Mouse (Mus musculus) Patski (cell line): ENCODE results near the gene Mtor. TPM values are rescaled to one million over a fixed set of nuclear protein-coding genes. Genes with fewer than 3 reads are reported as not detected.

Experiments
- ATAC-seq: fragments of 100-300 bp; one replicate; pipeline ENCODE4 v1.8.0; 2021
- CTCF ChIA-PET: fragments of 350-600 bp; sonication (Branson Sonifier 250); formaldehyde crosslinking; loops from one replicate; lab custom pipeline; 2022; ENCODE audit warnings: inconsistent platforms; lab: Charles Lee
- POLR2A ChIA-PET: fragments of 350-600 bp; sonication (Branson Sonifier 250); formaldehyde crosslinking; loops from one replicate; lab custom pipeline; 2022; ENCODE audit warnings: antibody characterized with exemption, inconsistent platforms; lab: Charles Lee
- DNase-seq: peaks from one replicate; pipeline ENCODE4 v3.0.0-alpha.2; 2011; ENCODE audit warnings: low read depth, low spot score
- H3K27me3 ChIP-seq: fragments of 371-371 bp; one replicate; pipeline ENCODE4 v1.5.1; 2021
- CTCF ChIP-seq: fragments of 100-300 bp; IDR thresholded peaks from one replicate; pipeline ENCODE4 v1.5.1; 2021
- in situ Hi-C: fragments of 300-500 bp; cut with MboI; formaldehyde crosslinking; loops from 3 replicates; pipeline ENCODE4 v1.11.1; 2018; ENCODE audit warnings: low pct_unique_long_range_greater_than_20kb, mixed read lengths
- polyA plus RNA-seq: library from polyadenylated mRNA; unstranded; gene quantifications from one replicate; pipeline ENCODE4 v1.2.3, GENCODE M21; 2021

Gene Mtor
- polyA plus RNA-seq, 1 experiment from 2014 or later = 33.7 TPM

GRCm38 (mm10) chr4:148484511-148484910 lies 36.1 kb downstream of the Mtor start:
- ChIA-PET POLR2A (no interaction called here), CTCF (no interaction called here)
- TF ChIP-seq CTCF = no peak
- in situ Hi-C loops = no loop called here
- H3K27me3 ChIP-seq = no peaks in the 10 kb centered on the region
- DNase-seq (no peak), ATAC-seq (no peak)

GRCm38 (mm10) chr4:148487841-148488240 lies 39.4 kb downstream of the Mtor start:
- H3K27me3 ChIP-seq = no peaks in the 10 kb centered on the region
- POLR2A ChIA-PET = interaction anchor here (1.6 kb wide), 1 partner anchor 22 kb away, joined by 4 read pairs; no protein-coding TSS in a partner anchor
- DNase-seq = no peak
- no peak for TF ChIP-seq CTCF
- in situ Hi-C loops = no loop called here
- CTCF ChIA-PET = interaction anchor here (0.7 to 2.3 kb wide), 5 partner anchors 9 to 22 kb away, joined by 3 to 6 read pairs (median 4); no protein-coding TSS in a partner anchor
- ATAC-seq = no peak

GRCm38 (mm10) chr4:148490502-148490901 lies 42.1 kb downstream of the Mtor start:
- no peak for TF ChIP-seq CTCF
- ChIA-PET CTCF (interaction anchor here (2.3 kb wide), 1 partner anchor 11 kb away, joined by 6 read pairs; no protein-coding TSS in a partner anchor), POLR2A (interaction anchor here (1.4 kb wide), 1 partner anchor 19 kb away, joined by 4 read pairs; no protein-coding TSS in a partner anchor)
- no peaks in the 10 kb centered on the region for H3K27me3 ChIP-seq
- in situ Hi-C loops = no loop called here
- ATAC-seq (no peak), DNase-seq (no peak)

GRCm38 (mm10) chr4:148491448-148491847 lies 43.0 kb downstream of the Mtor start:
- TF ChIP-seq CTCF = no peak

GRCm38 (mm10) chr4:148495160-148495559 lies 46.7 kb downstream of the Mtor start:
- TF ChIP-seq CTCF = no peak
- ATAC-seq = no peak
- in situ Hi-C loops = no loop called here
- DNase-seq = no peak
- CTCF ChIA-PET = interaction anchor here (1.8 kb wide), 1 partner anchor 13 kb away, joined by 6 read pairs; no protein-coding TSS in a partner anchor
- POLR2A ChIA-PET = no interaction called here
- no peaks in the 10 kb centered on the region for H3K27me3 ChIP-seq

More at GRCm38 (mm10) chr4:148491448-148491847, 43.0 kb downstream of the Mtor start:
- no peak for DNase-seq
- H3K27me3 ChIP-seq = no peaks in the 10 kb centered on the region
- ChIA-PET POLR2A (no interaction called here), CTCF (no interaction called here)
- in situ Hi-C loops = no loop called here
- no peak for ATAC-seq

- CTCF ChIA-PET = interaction anchor here (1.8 to 1.9 kb wide), 2 partner anchors 8 to 12 kb away, joined by 4 to 6 read pairs; no protein-coding TSS in a partner anchor
- no peak for DNase-seq
- POLR2A ChIA-PET = no interaction called here
- ATAC-seq = no peak
- no peaks in the 10 kb centered on the region for H3K27me3 ChIP-seq
- in situ Hi-C loops = no loop called here
- no peak for TF ChIP-seq CTCF
Observed at GRCm38 (mm10) chr4:148495874-148496689, 47.7 kb downstream of the Mtor start.

- POLR2A ChIA-PET = no interaction called here
- in situ Hi-C loops = no loop called here
- TF ChIP-seq CTCF = no peak
- CTCF ChIA-PET = interaction anchor here (1.4 kb wide), 1 partner anchor 9 kb away, joined by 5 read pairs; no protein-coding TSS in a partner anchor
- DNase-seq = no peak
- no peak for ATAC-seq
- no peaks in the 10 kb centered on the region for H3K27me3 ChIP-seq
Observed at GRCm38 (mm10) chr4:148500410-148500867, 52.0 kb downstream of the Mtor start, which contains the start of gene Angptl7. Gene Angptl7 (minus strand): TSS chr4:148500460.

GRCm38 (mm10) chr4:148504497-148504959 lies 56.1 kb downstream of the Mtor start:
- ATAC-seq (no peak), DNase-seq (no peak)
- POLR2A ChIA-PET = no interaction called here
- no peaks in the 10 kb centered on the region for H3K27me3 ChIP-seq
- in situ Hi-C loops = no loop called here
- CTCF ChIA-PET = interaction anchor here (0.8 kb wide), 1 partner anchor 11 kb away, joined by 3 read pairs; no protein-coding TSS in a partner anchor
- no peak for TF ChIP-seq CTCF

- H3K27me3 ChIP-seq = no peaks in the 10 kb centered on the region
- ChIA-PET POLR2A (no interaction called here), CTCF (interaction anchor here (1.6 kb wide), 1 partner anchor 12 kb away, joined by 6 read pairs; no protein-coding TSS in a partner anchor)
- TF ChIP-seq CTCF = no peak
- ATAC-seq = no peak
- DNase-seq = no peak
- in situ Hi-C loops = no loop called here
Observed at GRCm38 (mm10) chr4:148507585-148507984, 59.2 kb downstream of the Mtor start.

GRCm38 (mm10) chr4:148508084-148508849 lies 59.9 kb downstream of the Mtor start:
- TF ChIP-seq CTCF = no peak
- ATAC-seq (no peak), DNase-seq (no peak)
- in situ Hi-C loops = no loop called here
- H3K27me3 ChIP-seq = no peaks in the 10 kb centered on the region
- ChIA-PET POLR2A (interaction anchor here (0.6 to 1.2 kb wide), 2 partner anchors 18 to 1340 kb away, joined by 4 read pairs; no protein-coding TSS in a partner anchor), CTCF (interaction anchor here (1.6 kb wide), 1 partner anchor 12 kb away, joined by 6 read pairs; no protein-coding TSS in a partner anchor)
